Mouse (Mus musculus): ENCODE data around the gene Gdi1. TPM values are rescaled to one million over a fixed set of nuclear protein-coding genes. Genes with fewer than 3 reads are reported as not detected.

The Gdi1 gene
- polyA plus RNA-seq (2012; rRNA removed), result 143 and 212 TPM in 2 replicates

GRCm38 (mm10) chrX:74304867-74305700 is at the start of gene Gdi1:
TSS of gene Gdi1 (plus strand) at chrX:74304998.
- 22% methylated on average over 39 of the region's 41 CpGs for WGBS

DNA sequence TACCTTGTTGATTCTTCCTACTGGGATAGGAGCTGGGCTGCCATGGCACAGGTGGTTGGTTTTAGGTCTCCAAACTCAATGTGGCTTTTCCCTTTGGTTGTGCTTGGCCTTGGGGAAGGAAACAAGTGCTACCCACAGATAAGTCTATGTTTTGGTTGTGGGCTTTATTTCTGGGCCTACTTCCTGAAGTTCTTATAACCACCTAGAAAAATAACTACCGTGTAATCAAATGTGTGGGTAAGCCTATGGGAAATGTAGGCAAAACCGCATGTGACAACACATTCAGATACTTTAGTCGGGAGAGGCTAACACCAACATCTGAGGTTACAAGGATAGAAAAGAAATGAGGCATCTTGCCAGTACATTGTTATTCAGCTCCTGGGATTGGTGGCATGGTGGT is 47.1 kb upstream of the Gdi1 start:
- TF ChIP-seq POLR2A (IDR thresholded peaks at IDR 0.05; ENCODE audit: borderline replicate concordance, extremely low read depth, low read depth, low read length), result no peak
- Histone ChIP-seq H3K4me1 (ENCODE audit: control insufficient read depth, insufficient read depth, low read length) (no peaks in the 10 kb centered on the region), H3K4me3 (replicated peaks; ENCODE audit: extremely low read depth, low read depth, low read length) (no peak overlapping the region)
- no peak for DNase-seq
- 87% methylated on average over 3 of the region's 3 CpGs for WGBS

More at GRCm38 (mm10) chrX:74304867-74305700, at the start of gene Gdi1:
- peak; percentile 76 for DNase-seq
- Histone ChIP-seq H3K4me3 (replicated peaks; ENCODE audit: extremely low read depth, low read depth, low read length) (peak within 1 kb of the TSS; percentile 99), H3K4me1 (ENCODE audit: control insufficient read depth, insufficient read depth, low read length) (no peaks in the 10 kb centered on the region)
- TF ChIP-seq CTCF (IDR thresholded peaks at IDR 0.05; ENCODE audit: insufficient read depth, low read length), result no peak
- peak; percentile 97 for TF ChIP-seq POLR2A (IDR thresholded peaks at IDR 0.05; ENCODE audit: borderline replicate concordance, extremely low read depth, low read depth, low read length)

DNA sequence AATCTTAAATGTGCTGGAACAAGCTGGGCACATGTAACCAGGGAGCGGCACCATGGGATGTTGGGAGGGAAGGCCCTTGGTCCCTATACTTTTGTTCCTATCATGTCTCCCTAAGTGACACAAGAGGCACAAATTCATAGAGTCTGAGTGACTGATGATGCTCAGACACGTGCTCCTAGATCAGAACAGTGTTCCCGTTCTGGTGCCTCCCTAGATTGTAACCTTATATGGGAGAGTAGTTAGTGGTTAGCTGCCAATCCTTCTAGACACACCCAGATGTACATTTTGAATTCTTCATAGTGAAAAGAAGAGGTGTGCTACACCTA is 35.1 kb upstream of the Gdi1 start:
- Histone ChIP-seq H3K4me3 (replicated peaks; ENCODE audit: extremely low read depth, low read depth, low read length) (peak overlapping the region; percentile 72), H3K4me1 (ENCODE audit: control insufficient read depth, insufficient read depth, low read length) (no peaks in the 10 kb centered on the region; the same call in 1 of the 2 replicates)
- TF ChIP-seq POLR2A (IDR thresholded peaks at IDR 0.05; ENCODE audit: borderline replicate concordance, extremely low read depth, low read depth, low read length), result no peak
- TF ChIP-seq CTCF (IDR thresholded peaks at IDR 0.05; ENCODE audit: insufficient read depth, low read length), result no peak
- no peak for DNase-seq
- WGBS, result 36% methylated on average over 3 of the region's 3 CpGs

- WGBS, result 26% methylated on average over 42 of the region's 42 CpGs
- peak; percentile 83 for DNase-seq
- Histone ChIP-seq H3K4me1 (ENCODE audit: control insufficient read depth, insufficient read depth, low read length) (no peaks in the 10 kb centered on the region; the same call in 1 of the 2 replicates), H3K4me3 (replicated peaks; ENCODE audit: extremely low read depth, low read depth, low read length) (peak within 1 kb of the TSS; percentile 88)
- TF ChIP-seq POLR2A (IDR thresholded peaks at IDR 0.05; ENCODE audit: borderline replicate concordance, extremely low read depth, low read depth, low read length), result peak; percentile 99
- TF ChIP-seq CTCF (IDR thresholded peaks at IDR 0.05; ENCODE audit: insufficient read depth, low read length), result no peak
Measured at GRCm38 (mm10) chrX:74270062-74270901, 34.5 kb upstream of the Gdi1 start, which contains the start of gene Rpl10. TSS of gene Rpl10 (plus strand) at chrX:74270812.

GRCm38 (mm10) chrX:74270902-74271551 is 33.8 kb upstream of the Gdi1 start:
- TF ChIP-seq POLR2A (IDR thresholded peaks at IDR 0.05; ENCODE audit: borderline replicate concordance, extremely low read depth, low read depth, low read length) (peak; percentile 28; the same call in 1 of the 2 replicates), CTCF (IDR thresholded peaks at IDR 0.05; ENCODE audit: insufficient read depth, low read length) (no peak)
- no peaks in the 10 kb centered on the region; the same call in 1 of the 2 replicates for H3K4me1 ChIP-seq (ENCODE audit: control insufficient read depth, insufficient read depth, low read length)
- peak; percentile 43 for DNase-seq
- 25% methylated on average over 27 of the region's 27 CpGs for WGBS
- peak overlapping the region; percentile 82 for H3K4me3 ChIP-seq (replicated peaks; ENCODE audit: extremely low read depth, low read depth, low read length)

GRCm38 (mm10) chrX:74273422-74274322 is 31.1 kb upstream of the Gdi1 start:
- Histone ChIP-seq H3K4me3 (replicated peaks; ENCODE audit: extremely low read depth, low read depth, low read length) (no peak overlapping the region), H3K4me1 (ENCODE audit: control insufficient read depth, insufficient read depth, low read length) (no peaks in the 10 kb centered on the region; the same call in 1 of the 2 replicates)
- DNase-seq, result no peak
- 37% methylated on average over 10 of the region's 10 CpGs for WGBS
- TF ChIP-seq CTCF (IDR thresholded peaks at IDR 0.05; ENCODE audit: insufficient read depth, low read length) (no peak), POLR2A (IDR thresholded peaks at IDR 0.05; ENCODE audit: borderline replicate concordance, extremely low read depth, low read depth, low read length) (no peak)

GRCm38 (mm10) chrX:74277916-74278315 is 26.9 kb upstream of the Gdi1 start:
- 66% methylated on average over 8 of the region's 8 CpGs for WGBS
- no peak overlapping the region for H3K4me3 ChIP-seq (replicated peaks; ENCODE audit: extremely low read depth, low read depth, low read length)
- no peak for TF ChIP-seq CTCF (IDR thresholded peaks at IDR 0.05; ENCODE audit: insufficient read depth, low read length)
- TF ChIP-seq POLR2A (IDR thresholded peaks at IDR 0.05; ENCODE audit: borderline replicate concordance, extremely low read depth, low read depth, low read length), result no peak

GRCm38 (mm10) chrX:74281041-74281731 is 23.6 kb upstream of the Gdi1 start:
- no peak for DNase-seq
- Histone ChIP-seq H3K4me3 (replicated peaks; ENCODE audit: extremely low read depth, low read depth, low read length) (peak overlapping the region; percentile 69), H3K4me1 (ENCODE audit: control insufficient read depth, insufficient read depth, low read length) (no peaks in the 10 kb centered on the region)
- WGBS, result 23% methylated on average over 14 of the region's 14 CpGs
- TF ChIP-seq POLR2A (IDR thresholded peaks at IDR 0.05; ENCODE audit: borderline replicate concordance, extremely low read depth, low read depth, low read length) (no peak), CTCF (IDR thresholded peaks at IDR 0.05; ENCODE audit: insufficient read depth, low read length) (no peak)

More at GRCm38 (mm10) chrX:74277916-74278315, 26.9 kb upstream of the Gdi1 start:
- no peaks in the 10 kb centered on the region; the same call in 1 of the 2 replicates for H3K4me1 ChIP-seq (ENCODE audit: control insufficient read depth, insufficient read depth, low read length)
- DNase-seq, result no peak

Measured in lung, adult 2 months (tissue).